Mouse (Mus musculus) layer of hippocampus, postnatal 10 days (tissue): ENCODE measurements around the gene Gata2. TPM values are rescaled to one million over a fixed set of nuclear protein-coding genes. Genes with fewer than 3 reads are reported as not detected.

ENCODE experiments used
- DNase-seq, 2 experiments: peaks; one replicate each; pipeline ENCODE4 v3.0.0; 2021; ENCODE audit warnings: low spot score in 2 of 2
- total RNA-seq, 2 experiments: library from RNA; stranded (reverse); gene quantifications; 2 replicates each; pipeline ENCODE4 v1.2.3; 2021

Gene Gata2
- total RNA-seq, 2 experiments from 2014 or later: 4.6 to 5.9 TPM

DNA sequence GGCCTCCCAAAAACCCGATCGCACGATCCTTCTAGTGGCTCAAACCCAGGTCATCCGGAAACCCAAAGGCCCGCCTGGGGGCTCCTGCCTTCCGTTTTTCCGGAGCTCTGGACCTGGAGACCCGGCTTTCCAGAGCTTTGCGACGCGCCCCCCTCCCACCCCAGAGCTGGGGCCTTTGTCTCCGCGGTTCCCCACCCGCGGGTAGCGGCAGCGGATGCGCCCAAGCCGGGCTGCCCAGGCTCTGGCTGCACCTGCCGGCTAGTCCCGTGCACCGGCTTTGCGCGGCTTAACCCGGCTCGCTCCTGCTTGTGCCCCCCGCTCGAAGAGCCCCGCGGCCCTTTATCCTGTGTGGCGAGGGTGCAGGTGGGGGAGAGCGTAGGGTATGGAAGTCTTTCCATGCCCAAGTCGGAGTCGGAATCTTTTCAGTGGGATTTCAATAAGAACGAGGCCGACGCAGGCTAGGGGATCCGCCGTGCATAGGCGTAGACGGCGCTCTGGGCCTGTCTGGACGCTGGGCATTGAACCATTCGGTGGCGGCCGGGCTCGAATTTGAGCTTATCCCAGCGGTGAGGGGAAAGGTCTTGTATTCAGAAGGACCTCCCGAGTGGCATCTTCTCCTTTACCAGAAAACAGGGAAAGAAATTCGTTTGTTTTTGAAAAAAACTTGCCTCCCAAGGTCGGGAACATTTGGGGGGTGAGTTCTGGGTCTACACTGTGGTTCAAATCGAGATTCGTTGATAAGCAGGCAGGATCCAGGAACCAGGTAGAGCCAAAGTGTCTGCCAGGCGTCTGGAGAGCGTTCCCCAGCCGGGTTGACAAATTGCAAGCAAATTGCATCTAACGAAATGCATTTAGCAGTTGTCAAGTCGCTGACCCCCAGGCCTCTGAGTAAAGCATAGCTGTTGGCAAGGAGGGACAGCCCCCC lies 624 bp downstream of the Gata2 start:
- DNase-seq: peak in 1 of 2 experiments; percentile 29

DNA sequence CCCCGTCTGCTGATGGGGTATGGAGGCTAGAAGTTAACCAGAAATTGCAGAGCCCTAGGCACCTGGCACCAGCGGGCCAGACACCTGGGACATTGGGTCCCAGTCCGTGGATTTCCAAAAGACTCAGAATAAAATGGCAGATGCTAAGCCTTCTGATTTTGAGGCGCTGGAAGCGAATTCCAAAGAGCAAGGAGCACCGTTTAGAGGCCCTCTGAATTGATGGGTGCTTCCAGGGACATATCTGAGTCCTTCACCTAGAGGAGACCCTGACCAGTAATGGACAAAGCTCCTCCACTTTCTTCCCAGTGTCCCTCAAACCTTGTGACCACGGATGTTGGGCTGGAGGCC lies 1.3 kb downstream of the Gata2 start:
- no peak for DNase-seq

DNA sequence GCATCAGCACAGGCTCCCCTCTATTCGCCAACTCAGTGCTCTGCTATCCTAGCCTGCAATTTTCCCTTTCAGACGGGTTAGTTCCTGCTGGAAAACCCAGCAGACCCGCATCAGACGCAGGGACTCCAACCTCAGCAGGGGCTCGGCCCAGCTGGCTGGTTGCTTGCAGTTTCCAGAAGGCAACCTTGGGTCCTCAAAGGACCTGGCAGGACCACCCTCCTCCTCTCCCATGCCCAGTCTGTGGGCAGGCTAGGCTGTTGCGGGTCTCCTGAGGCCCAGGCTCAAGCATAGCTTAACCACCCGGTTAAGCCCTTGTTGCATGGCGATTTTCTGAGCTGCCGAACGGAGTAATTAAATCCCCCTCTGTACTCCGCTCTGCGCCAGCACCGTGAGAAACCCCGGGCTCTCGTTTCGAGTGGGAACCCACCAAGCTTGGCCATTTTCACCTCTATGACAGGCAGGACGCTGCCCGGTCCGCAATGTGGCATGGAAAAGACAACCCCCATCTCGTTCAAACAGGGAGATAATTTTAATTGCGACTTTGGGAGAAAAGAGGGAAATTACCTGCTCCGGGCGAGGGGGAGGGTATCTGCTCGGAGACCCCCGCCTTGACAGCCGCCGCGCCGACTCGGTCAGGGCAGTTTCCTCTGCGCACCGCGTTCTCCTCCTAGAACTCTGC lies 2.5 kb downstream of the Gata2 start:
- DNase-seq: peak in 1 of 2 experiments; percentile 26

DNA sequence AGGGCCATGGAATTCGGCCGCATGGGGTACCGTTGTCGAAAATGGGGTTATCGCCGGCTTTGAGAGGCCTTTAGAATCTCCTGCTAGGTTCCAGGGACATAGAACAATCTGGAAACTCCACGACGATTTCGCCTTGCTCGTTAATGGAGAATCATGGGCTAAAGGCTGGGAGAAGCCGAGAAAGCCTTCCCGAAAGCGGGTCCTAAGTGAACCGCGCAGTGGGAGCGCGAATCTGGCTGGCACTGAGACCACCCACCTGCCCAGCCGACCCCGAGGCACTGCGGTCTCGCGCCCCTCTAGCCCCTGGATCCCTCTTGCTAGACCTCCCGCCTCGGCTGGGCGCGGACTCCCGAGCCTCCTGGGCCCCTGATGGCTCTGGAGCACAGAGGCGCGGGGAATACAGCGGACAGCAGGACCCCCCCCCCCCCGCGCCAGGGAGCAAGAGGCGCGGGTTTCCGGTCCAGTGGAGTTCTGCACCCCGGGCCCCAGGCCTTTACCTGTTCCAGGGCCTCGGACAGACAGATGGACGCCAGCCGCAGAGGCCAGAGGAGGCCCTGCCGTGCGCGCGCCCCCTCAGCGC lies 3.1 kb downstream of the Gata2 start:
- DNase-seq: no peak

DNA sequence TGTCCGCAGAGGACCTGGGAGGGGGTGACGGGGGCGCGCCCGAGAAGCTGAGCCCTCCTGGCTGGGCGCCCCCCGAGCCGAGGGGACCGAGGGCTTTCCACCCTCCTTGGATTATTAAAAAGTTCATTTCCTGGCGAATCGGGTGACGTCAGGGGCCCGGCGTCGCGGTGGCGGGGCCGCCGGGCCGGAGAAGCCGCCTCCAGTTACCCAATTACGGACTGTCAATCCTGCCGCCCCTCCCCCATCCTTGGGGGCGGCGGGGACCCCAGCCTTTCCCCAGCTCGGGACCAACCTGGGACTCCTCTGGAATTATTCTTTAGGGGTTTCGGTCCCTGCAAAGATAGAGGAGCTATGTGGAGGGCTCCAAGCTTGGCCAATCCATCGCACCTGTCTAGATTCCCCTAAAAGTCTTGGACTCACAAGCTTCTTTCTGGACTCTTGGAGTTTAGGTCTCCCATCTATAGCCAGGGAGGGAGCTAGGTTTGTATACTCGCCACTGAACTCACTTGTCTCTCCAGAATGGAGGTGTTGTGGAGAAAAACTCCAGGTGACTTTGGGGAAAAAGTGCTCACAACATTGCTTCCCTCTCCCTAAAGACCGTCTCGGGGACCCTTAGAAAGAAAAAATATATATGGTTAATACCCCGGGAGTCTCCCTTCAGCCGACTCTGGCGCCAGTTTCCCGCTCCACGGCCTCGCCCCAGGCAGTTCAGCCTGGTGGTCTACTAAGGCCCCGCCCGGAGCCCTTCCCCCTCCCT lies 3.8 kb downstream of the Gata2 start:
- DNase-seq: no peak

DNA sequence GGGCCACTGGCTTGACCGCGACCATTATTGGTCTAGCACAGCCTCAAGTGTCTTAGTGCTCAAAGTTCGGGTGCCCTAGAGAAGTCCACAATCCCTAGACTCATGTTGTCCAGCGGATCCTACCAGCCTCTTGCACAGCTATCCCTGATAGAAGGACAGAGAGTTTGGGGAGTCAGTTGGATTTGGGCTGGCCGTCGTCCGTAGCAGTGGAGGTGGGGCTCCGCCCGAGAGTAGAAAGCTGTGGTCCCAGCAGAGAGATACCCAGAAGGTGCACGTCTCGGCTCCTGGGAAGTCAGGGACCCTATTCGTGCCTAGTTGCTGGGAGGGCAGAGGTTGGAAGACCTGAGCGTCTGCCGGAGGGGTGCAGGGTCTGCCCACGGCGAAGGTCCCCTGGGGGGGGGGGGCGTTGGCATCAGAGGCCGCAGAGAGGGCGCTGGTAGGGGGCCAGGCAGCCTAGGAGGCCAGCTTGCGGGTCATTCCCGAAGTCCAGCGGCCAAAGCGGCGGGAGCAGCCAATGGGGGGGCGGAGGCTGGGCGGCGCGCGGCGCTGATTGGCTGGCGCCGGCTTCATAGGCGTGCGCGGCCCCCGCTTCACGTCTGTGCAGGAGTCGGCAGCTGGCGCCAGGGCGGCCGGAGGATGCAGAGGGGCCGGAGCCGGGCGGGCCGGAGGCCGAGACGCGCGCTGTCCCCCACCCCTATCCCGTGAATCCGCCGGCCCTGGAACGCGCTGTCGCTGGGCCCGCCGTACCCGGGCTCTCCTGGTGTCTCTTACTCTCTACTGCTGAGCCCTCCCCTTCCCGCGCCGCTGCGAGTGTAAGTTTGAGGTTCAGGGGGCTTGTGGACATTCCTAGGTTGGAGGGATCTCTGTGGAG lies 4.6 kb downstream of the Gata2 start:
- peak in 1 of 2 experiments; percentile 52 for DNase-seq

DNA sequence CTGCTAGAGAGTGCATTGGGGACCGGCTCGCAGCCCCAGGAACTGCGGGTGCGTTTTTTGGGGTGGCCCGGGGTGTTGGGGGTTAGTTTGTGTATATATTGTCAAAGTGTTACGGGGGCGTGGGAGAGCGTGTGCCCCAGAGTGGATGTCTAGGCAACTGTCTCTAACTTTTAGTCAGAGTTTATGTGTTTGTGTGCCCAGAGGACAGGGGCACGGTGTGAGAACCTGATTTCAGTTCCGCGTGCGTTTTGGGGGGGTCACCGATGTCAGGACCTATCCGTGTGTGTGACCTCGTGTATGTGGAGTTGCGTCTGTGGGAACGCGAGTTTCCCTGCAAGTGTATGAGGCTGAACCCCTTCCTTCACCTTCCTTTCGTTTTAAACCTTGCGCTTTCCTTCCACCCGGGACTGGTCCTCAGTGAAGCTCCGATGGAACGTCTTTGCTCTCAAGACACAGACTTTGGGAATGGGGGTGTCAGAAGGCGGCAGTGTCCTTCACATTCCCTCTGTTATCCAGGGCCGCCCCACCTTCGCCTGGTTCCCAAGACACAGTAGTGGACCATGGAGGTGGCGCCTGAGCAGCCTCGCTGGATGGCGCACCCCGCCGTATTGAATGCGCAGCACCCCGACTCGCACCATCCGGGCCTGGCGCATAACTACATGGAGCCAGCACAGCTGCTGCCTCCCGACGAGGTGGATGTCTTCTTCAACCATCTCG lies 5.5 kb downstream of the Gata2 start:
- peak in 1 of 2 experiments; percentile 18 for DNase-seq

DNA sequence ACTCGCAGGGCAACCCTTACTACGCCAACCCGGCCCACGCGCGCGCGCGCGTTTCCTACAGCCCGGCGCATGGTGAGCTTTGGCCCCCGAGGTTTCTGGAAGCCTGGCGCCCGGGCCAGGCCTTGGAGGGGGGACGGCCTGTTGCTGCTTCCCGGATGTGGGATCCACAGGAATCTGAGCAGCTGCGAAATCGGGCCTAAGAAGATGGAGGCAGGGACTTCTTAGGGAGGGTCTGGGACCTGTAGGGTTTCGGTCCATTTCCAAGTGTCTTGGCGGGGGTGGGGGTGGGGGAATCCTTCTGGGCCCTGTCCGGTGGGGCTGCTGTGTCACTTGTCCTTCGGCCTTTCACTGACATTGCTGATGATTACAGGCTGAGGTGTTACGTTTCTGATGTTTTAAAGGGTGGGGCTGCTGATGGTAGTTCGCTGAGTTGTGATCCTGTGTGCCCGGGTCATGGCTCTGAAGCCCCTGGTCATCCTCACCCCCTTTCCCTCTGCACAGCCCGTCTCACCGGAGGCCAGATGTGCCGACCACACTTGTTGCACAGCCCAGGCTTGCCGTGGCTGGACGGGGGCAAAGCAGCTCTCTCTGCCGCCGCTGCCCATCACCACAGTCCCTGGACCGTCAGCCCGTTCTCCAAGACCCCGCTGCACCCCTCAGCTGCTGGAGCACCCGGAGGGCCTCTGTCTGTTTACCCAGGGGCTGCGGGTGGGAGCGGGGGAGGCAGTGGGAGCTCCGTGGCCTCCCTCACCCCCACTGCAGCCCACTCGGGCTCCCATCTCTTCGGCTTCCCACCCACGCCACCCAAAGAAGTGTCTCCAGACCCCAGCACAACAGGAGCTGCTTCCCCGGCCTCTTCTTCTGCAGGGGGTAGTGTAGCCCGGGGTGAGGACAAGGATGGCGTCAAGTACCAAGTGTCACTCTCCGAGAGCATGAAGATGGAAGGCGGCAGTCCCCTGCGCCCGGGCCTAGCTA lies 6.3 kb downstream of the Gata2 start:
- no peak for DNase-seq

DNA sequence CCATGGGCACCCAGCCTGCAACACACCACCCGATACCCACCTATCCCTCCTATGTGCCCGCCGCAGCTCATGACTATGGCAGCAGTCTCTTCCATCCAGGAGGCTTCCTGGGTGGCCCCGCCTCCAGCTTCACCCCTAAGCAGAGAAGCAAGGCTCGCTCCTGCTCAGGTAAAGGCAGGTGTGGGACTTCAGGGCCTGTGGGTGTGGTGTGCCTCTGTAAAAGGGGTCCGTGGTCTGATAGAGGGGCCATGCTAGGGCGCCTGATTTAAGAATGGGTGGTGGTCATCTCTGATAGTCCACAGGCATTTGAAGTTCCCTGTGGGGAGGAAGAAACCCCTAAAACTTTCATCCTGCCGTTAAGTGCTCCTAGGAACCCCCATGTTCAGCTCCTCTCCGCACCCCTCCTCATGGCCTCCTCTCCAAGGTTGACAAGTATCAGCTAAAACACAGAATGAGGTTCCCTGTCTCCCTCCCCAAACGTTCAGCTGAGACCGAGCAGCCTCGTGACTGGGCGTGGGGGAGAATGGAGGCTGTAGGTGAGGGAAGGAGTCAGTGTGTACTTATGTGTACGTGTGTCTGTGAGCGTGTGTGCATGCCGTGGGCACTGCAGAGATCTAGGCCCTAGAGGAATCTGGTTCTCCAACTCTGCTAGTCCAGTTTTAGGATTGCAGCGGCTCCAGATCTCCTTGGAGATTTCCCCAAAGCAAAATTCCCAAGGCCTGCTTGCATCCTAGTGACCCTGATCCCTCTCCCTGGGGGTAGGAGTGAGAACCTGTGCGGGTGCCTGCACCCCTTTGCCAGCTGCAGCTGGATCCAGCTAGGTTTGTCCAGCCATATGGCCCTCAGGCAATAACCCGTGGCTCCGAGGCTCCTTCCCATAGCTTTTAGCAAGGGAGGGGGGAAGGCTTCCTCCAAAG lies 7.3 kb downstream of the Gata2 start:
- DNase-seq: no peak

DNA sequence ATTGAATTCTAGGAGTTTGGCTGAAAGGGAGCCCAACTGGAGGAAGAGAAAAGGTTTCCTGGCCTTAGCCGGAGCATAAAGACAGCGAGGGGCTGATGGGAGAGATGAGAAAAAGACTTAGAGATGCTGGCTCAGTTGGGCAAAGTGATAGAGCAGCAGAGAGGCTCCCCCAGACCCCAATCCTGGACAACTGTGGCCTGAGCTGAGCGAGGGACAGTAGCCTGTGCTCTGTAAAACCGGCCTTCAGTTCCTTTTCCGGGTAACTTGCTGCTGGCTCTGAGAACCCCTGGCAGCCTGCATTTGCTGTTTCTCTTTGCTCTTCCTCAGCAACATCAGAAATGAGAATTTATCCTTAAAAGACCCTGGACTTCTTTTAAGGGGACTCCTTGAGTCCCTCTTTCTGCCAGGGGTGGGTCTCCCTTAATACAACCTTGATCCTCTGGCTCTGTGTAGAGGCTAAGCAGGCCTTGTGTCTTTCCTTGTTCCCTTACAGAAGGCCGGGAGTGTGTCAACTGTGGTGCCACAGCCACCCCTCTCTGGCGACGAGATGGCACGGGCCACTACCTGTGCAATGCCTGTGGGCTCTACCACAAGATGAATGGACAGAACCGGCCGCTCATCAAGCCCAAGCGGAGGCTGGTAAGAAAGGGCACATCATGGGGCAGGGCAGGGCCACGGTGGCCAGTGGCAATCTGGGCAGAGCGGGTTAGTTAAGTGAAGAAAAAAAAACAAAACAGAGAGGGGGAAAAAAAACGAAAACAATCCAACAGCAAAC lies 8.4 kb downstream of the Gata2 start:
- no peak for DNase-seq

DNA sequence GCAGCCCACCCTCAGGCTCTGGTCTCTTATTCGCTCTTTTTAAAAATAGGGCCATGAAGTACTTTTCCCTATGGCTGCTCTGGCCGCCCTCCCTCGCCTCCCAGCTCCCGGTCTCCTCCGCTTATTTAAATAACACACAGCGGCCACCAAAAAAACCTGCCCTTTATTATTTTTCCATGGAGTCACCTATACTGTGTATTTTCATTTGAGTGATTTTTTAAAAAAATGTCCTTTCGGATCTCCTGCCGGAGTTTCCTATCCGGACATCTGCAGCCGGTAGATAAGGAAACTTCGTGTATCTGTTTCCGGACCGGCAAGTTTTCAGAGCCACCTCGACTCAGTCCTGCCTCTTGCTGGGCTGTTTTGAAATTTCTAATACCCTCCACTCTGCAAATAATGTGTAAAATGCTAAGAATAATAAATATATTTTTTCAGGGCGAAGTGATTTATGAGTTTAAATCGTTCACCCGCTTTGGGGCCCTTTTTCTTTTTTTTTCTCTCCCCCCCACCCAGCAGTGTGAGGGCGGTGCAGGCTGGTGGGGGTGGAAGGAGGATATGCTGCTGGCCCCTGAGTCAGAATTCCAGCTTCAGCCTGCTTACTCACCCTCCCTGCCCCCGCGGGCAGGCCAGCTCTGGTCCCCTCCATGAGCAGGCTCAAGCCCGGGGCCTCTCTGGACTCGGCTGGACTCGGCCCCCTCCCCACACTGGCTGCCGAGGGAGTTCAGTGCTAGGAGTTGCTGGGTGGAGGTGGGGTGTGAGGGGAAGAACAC lies 9.4 kb downstream of the Gata2 start:
- DNase-seq: no peak

DNA sequence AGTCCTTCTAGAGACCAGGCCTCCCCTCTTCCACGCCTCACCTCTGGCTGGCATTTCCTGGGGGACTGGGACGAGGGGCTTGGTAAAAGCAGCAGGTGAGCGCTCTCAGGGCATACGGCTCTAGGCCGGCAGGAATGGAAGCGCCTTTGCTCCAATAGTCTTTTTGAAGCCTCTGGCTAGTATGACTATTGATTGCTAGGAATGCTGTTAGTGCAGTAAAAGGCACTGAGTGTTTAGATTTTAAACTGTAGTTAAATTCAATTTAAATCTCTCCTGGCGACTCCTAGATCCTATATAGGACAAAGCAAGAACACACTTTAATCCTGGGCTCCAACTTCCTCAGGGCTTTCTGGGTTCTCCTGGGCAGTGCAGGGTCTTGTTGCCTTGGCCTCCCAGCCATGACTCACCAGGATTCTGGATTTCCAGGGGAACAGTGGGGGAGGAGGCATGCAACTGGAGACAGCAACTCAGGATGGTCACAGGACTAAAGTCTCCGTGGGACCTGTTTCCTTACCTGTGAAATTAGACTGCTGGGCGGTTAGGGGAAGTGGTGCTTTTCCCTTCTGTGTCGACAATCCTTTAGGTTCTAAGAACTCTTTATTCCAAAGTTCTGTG lies 10.2 kb downstream of the Gata2 start:
- no peak for DNase-seq

DNA sequence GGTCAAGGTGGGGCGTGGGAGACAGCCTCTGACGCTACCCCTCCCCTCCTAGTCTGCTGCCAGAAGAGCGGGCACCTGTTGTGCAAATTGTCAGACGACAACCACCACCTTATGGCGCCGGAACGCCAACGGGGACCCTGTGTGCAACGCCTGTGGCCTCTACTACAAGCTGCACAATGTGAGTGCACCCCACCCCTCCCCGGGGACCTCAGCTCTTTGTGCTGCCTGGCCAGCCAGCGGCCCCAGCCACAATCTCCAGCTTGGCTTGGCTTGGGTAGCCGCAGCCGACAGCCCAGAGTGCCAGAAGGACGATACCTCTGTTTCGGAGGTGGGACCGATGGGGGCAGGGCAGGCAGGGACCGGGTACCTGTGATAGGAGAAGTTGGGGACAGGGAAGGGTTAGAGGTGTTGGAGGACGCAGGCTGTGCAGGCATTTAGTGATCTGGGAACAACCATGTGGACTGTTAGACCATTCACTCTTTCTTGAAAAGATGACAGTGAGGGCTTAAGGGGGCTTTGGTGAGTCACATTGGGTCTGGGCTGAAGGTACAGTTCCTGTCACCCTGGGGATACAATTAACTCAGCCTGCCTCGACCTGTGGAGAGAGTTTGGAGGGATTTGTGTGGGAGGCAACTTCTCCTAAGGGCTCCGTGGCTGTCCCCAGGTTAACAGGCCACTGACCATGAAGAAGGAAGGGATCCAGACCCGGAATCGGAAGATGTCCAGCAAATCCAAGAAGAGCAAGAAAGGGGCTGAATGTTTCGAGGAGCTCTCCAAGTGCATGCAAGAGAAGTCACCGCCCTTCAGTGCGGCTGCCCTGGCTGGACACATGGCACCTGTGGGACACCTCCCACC lies 11.1 kb downstream of the Gata2 start:
- DNase-seq: no peak

DNA sequence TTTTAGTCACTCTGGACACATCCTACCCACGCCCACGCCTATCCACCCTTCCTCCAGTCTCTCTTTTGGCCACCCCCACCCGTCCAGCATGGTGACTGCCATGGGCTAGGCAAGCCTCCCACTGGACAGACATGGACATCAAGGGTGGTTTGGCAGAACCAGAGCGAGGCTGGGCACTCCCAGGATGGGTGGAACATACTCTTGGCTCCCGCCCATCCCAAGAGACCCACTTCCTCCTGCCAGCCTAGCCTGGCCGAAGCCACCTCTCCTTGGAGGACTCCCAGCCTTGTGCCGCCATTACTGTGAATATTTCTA lies 11.7 kb downstream of the Gata2 start:
- no peak for DNase-seq

DNA sequence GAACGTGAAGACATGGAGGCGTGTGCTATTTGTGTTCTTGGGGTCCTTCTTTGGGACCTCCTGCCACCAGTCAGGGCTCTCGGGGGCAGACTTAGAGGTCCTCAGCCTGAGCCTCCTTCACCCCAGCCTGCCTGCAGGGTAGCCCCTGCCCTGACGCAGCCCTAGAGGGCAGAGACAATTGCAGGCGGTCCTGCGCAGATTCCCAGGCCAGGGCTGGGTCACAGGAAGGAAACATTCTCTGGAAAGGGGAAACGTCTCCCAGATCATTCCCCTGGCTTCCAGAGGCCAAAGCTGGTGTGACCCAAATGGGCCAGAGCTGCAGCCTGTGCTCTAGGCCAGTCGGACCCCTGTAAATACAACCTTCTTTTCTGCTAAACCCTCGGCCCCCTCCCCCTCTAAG lies 12.2 kb downstream of the Gata2 start:
- no peak for DNase-seq
